Mouse (Mus musculus): ENCODE results near the gene Ccdc171.

DNA sequence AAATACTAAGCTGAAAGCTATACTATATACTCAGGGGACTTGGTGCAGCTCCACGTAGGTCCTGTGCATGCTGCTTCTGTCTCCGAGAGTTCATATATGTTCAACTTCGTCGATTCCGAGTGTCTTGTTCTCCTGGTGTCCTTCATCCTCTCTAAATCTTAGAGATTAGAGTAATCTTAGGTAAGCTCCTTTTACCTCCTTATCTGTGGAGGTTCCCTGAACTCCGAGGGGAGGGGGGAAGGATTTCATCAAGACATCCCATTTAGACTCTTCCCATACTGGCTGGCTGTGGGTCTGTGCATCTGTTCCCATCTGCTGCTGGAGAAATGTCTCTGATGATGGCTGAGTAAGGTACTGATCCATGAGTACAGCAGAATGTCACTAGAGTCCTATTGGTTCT is 249.8 kb downstream of the Ccdc171 start:
- TF ChIP-seq CTCF (IDR thresholded peaks at IDR 0.05; ENCODE audit: low read depth, low read length) (no peak), GATA2 (IDR thresholded peaks at IDR 0.05; ENCODE audit: borderline replicate concordance, low read depth, low read length) (no peak), GATA1 (IDR thresholded peaks at IDR 0.05; ENCODE audit: borderline replicate concordance, low read length) (no peak), TAL1 (conservative IDR thresholded peaks at IDR 0.05; ENCODE audit: low read depth, low read length) (no peak)

Measured in G1E (cell line).